Mouse (Mus musculus): ENCODE measurements around the gene Phf1.
"Not testable (repeated sequence)": the region's sequence is repeated elsewhere in the genome, so short reads cannot be mapped to it uniquely, and the experiment has no call there.

The Phf1 gene

GRCm38 (mm10) chr17:26932839-26933398, at the start of gene Phf1:
Gene Phf1, plus strand, starts transcription at chr17:26933052.
- DNase-seq (ENCODE audit: low read depth, low spot score) = peak; percentile 85

GRCm38 (mm10) chr17:26883585-26883984, 49.3 kb upstream of the Phf1 start:
- DNase-seq (ENCODE audit: low read depth, low spot score) = no peak

- peak; percentile 48 for DNase-seq (ENCODE audit: low read depth, low spot score)
Observed at GRCm38 (mm10) chr17:26884995-26885926, 47.6 kb upstream of the Phf1 start.

GRCm38 (mm10) chr17:26886047-26886749, 46.7 kb upstream of the Phf1 start:
- peak; percentile 77 for DNase-seq (ENCODE audit: low read depth, low spot score)

DNA sequence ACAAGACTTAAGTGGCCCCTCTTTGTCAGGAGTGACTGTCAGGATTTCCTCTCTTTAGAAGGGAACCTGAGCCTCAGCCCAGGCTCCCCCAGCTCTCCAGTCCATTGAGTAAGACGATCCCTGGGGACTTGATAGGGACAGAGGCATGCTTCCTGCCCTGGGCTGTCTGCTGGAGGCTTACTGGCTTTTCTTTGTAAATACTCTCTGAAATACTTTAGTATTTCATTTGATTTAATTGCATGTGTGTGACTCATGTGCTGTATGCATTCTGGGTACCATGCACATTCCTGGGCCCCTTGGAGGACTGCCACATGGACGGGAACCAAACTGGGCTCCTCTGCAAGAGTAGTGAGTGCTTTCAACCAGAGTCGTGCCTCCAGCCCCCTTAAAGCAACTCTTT, 44.9 kb upstream of the Phf1 start:
- no peak for DNase-seq (ENCODE audit: low read depth, low spot score)

GRCm38 (mm10) chr17:26892635-26893375, 40.0 kb upstream of the Phf1 start:
- no peak for DNase-seq (ENCODE audit: low read depth, low spot score)

DNA sequence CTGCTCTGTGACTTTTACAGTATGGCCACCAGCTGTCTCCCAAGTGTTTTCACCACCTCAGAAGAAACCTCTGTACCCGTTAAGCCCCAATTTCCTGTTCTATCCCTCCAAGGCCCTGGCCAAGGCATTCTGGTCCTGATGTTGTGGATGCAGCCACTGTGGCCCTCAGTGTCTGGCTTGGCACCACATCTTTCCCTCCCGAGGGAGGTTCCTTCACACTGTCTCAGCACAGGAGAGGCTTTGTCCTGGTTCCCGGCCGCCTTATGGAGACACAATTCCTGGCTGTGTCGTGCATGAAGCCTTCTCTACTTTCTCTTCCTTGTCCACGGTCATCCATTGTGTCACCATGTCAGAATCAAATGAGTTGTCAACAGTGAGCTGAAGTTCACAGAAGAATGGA, 39.4 kb upstream of the Phf1 start:
- no peak for DNase-seq (ENCODE audit: low read depth, low spot score)

GRCm38 (mm10) chr17:26894342-26894741, 38.5 kb upstream of the Phf1 start:
- no peak for DNase-seq (ENCODE audit: low read depth, low spot score)

DNA sequence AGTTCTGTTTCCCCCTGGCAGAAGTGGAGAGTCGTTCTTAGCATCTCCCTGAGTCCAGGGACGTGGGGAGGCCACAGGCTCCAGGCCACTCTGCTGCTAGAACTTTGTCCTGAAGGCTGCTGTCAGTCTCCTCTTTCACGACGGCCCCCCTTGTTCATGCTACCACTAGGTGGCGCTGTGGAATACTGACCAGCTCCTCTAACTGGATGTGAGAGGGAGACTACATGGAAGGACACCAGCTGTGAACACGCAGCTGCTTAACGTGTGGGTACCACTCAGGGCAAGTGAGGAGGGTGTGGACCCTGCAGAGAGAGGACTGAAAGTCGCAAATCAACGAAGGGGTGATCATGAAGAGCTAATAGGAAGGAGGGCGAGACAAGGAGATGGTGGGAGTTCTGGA, 37.3 kb upstream of the Phf1 start:
- DNase-seq (ENCODE audit: low read depth, low spot score) = peak; percentile 58

- DNase-seq (ENCODE audit: low read depth, low spot score) = no peak
Observed at GRCm38 (mm10) chr17:26900916-26901315, 31.9 kb upstream of the Phf1 start.

- no peak for DNase-seq (ENCODE audit: low read depth, low spot score)
Observed at GRCm38 (mm10) chr17:26904320-26904719, 28.5 kb upstream of the Phf1 start.

DNA sequence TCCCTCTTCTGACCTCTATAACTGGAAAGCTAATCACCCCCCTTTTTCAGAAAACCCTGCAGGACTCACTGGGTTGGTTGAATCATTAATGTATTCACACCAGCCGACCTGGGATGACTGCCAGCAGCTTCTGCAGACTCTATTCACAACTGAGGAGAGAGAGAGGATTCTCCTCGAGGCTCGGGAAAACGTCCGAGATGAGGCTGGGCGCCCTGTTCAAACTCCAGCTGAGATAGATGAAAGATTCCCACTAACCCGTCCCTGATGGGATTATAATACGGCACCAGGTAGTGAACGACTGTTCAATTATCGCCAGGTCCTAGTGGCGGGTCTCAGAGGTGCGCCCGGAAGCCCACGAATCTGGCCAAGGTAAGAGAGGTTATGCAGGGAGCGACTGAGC, 25.3 kb upstream of the Phf1 start:
- DNase-seq (ENCODE audit: low read depth, low spot score) = not testable (repeated sequence)

- DNase-seq (ENCODE audit: low read depth, low spot score) = no peak
Observed at GRCm38 (mm10) chr17:26915248-26915647, 17.6 kb upstream of the Phf1 start.

- DNase-seq (ENCODE audit: low read depth, low spot score) = peak; percentile 99
Observed at GRCm38 (mm10) chr17:26916711-26917482, 16.0 kb upstream of the Phf1 start, which contains the start of gene Kifc5b. Gene Kifc5b, plus strand, starts transcription at chr17:26917091.

- DNase-seq (ENCODE audit: low read depth, low spot score) = not testable (repeated sequence)
Observed at GRCm38 (mm10) chr17:26917560-26917959, 15.3 kb upstream of the Phf1 start.

DNA sequence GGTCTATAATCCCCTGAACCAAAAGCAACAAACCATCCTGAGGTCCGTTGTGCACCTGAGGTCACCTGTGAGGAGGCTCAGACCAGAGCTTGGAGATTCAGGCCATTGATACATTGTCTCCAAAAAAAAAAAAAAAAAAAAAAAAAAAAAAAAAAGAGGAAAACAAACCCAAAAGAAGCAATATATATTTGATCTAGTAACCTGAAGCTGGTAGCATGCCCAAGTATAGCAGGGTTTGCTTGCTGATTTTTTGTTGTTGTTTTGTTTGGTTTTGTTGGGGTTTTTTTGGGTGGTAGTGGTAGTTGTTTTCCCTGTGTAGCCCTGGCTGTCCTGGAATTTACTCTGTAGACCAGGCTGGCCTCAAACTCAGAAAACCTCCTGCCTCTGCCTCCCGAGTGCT, 14.5 kb upstream of the Phf1 start:
- no peak for DNase-seq (ENCODE audit: low read depth, low spot score)

DNA sequence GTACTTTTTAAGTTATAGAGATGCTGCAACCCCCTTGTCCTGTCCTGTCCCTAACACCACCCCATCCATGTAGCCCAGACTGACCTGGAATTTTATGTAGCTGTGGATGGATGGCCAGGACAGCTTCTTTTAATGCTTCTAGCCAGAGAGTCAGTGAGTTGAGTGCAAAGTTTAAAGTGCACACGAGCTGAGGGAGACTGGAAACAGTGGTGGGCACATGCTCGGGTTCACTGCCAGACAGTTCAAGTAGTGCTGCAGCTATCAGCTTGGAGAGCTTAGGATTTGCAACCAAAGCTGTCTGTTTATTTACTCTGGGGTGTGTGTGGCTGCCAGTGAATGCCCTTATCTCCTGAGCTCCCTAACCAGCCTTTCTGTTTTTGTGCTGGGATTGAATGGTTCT, 13.3 kb upstream of the Phf1 start:
- DNase-seq (ENCODE audit: low read depth, low spot score) = not testable (repeated sequence)

GRCm38 (mm10) chr17:26922368-26922767, 10.5 kb upstream of the Phf1 start:
- DNase-seq (ENCODE audit: low read depth, low spot score) = not testable (repeated sequence)

DNA sequence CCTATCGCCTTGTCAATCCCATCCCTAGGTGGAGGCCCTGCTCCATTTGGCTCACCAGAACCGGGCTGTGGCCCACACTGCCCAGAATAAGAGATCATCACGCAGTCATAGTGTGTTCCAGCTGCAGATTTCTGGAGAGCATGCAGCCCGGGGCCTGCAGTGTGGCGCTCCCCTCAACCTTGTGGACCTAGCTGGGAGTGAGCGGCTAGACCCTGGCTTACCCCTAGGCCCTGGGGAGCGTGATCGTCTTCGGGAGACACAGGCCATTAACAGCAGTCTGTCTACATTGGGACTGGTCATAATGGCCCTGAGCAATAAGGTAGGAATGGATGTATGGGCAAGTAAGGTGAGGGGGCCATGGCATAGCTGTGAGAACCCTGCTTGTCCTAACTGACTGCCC, 7.4 kb upstream of the Phf1 start:
- DNase-seq (ENCODE audit: low read depth, low spot score) = not testable (repeated sequence)

DNA sequence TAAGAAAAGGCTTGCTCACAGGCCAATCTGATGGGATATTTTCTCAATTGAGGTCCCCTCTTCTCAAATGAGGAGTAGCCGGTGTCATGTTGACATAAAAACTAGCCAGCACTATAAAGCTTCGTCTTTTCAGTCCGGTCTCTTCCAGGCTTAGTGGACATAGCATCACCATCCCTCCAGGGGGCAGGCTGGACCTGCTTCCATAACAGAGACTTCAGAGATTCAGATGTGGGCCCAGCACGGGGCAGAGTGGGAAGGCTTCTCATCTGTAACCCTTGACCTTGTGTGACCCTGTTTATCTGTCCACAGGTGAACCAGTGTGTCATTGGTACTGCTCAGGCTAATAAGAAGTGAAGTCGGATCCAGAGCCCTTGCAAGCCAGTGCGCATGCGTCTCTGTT, 1.1 kb upstream of the Phf1 start:
- DNase-seq (ENCODE audit: low read depth, low spot score) = not testable (repeated sequence)

DNA sequence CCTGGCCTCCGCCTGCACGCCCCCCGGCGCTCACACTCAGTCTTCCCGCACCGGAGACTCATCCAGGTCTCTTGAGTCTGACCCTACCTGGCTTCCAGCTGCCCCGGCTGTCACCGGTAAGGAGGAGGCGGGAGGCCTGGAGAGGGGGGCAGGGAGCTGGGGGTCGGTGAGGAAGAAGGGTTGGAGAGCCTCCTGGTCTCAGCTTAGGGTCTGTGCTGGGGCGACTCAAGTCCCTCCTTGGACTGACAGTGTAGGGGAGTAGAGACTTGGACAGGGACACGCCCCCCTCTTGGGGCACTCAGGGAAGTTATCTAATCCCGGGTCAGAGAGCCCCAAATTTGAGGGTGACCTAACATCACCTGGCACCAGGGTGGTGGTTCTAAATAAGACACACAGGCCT, 567 bp downstream of the Phf1 start:
- no peak for DNase-seq (ENCODE audit: low read depth, low spot score)

Measured in embryo, embryonic 11.5 days (tissue).